Mouse (Mus musculus): Measurements from ENCODE around the gene Mocs3. TPM values are rescaled to one million over a fixed set of nuclear protein-coding genes. Genes with fewer than 3 reads are reported as not detected.

Mocs3 gene
- 1 to 10 TPM; 6.7 to 8.1 TPM for total RNA-seq (2021)

DNA sequence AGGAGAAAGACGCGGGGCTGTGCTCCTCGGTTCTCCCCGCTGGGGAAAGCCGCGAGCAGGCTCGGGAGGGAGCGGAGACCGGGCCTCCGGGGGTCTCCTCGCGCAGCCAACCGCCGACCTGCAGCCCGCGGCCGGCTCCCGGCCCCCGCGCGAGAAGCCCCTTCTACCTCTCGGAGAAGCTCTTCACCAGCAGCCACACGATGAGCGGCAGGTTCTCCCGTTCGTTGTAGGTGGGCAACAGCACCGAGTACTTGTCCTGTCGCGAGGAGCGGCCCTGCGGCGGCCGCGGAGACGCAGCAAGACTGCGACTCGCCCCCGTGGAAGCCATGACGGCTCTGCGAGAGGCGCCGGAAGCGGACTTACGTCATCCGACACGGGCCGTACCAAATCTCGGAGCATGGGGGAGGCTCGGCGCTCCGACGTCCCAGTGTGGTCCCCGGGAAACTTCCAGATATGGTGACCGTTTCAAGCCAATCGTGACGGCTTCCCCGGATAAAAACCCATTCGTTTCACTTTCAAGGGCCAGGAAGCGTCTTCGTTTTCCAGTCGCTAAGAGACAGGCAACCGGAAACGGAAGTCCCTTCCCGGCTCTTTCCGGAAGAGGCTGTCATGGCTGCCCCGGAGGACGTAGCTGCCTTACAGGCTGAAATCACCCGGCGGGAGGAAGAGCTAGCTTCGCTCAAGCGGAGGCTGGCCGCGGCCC lies at the start of gene Mocs3, which contains the start of the genes Gm20716 and Dpm1:
Gene Mocs3, plus strand, starts transcription at position 597 of the 703 bp plus-strand sequence.
Gene Gm20716, minus strand, starts transcription at position 339 of the 703 bp plus-strand sequence.
Gene Dpm1, minus strand, starts transcription at position 566 of the 703 bp plus-strand sequence.
- peak; percentile 85 for DNase-seq

GRCm38 (mm10) chr2:168191856-168192255 lies 38.6 kb upstream of the Mocs3 start:
- no peak for DNase-seq

DNA sequence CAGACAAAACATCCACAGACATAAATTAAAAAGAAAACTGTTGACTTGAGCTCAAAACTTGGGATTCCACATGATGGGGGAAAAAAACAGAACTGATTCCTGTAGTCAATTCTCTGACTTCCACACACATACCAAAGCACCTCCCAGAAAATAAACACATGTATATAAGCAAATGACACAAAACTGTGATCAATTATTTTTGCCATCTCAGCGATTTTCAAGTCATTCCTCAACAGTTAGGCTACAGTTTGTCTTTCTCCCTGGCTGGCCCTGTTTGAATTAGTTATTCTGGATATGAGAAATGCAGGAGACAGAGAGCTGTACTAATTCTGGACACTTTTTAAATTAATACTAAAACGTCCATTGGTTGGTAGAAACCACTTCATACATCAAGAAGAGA lies 36.7 kb upstream of the Mocs3 start:
- no peak for DNase-seq

GRCm38 (mm10) chr2:168195721-168196120 lies 34.7 kb upstream of the Mocs3 start:
- no peak for DNase-seq

DNA sequence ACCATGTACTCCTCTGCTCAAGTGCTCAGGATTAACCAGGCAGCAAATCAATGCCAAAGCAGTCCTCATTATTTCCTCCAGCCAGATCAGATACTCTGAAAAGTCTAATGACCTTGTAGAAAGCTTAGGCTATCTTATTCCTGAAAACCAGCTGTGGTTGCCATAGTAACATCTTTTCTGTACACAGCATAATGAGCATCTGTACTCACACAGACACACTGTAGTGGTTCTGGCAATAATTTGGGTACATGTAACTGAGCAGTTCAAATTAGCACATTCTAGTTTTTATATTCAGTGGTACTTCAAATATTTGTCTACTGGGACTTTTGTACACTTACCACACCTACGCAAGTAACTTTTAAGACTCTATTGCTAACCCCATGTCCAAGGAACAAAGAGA lies 32.0 kb upstream of the Mocs3 start:
- DNase-seq = no peak

GRCm38 (mm10) chr2:168199476-168199875 lies 30.9 kb upstream of the Mocs3 start:
- no peak for DNase-seq

- DNase-seq = no peak
These were observed 30.3 kb upstream of the Mocs3 start for GRCm38 (mm10) chr2:168200014-168200691.

- DNase-seq = no peak
These were observed 25.9 kb upstream of the Mocs3 start for GRCm38 (mm10) chr2:168204476-168204999.

DNA sequence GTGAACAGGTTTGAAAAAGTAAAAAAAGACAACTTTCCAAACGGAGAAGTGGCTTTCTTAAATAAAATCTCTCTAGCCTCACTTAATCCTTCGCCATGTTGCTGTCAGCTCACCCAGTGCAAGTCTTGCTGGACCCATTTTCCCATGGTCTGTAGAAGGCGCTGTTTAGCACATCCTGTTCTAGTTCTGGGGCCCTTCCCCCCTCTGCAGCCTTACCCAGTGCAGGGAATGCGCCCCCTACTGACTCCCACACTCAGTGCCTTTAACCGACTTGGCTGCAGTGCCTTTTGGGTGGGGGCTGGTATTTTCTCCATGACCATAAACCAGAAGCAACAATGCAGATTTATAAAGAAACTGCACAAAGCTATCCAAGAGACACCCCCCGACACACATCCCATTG lies 25.2 kb upstream of the Mocs3 start:
- DNase-seq = peak; percentile 94

DNA sequence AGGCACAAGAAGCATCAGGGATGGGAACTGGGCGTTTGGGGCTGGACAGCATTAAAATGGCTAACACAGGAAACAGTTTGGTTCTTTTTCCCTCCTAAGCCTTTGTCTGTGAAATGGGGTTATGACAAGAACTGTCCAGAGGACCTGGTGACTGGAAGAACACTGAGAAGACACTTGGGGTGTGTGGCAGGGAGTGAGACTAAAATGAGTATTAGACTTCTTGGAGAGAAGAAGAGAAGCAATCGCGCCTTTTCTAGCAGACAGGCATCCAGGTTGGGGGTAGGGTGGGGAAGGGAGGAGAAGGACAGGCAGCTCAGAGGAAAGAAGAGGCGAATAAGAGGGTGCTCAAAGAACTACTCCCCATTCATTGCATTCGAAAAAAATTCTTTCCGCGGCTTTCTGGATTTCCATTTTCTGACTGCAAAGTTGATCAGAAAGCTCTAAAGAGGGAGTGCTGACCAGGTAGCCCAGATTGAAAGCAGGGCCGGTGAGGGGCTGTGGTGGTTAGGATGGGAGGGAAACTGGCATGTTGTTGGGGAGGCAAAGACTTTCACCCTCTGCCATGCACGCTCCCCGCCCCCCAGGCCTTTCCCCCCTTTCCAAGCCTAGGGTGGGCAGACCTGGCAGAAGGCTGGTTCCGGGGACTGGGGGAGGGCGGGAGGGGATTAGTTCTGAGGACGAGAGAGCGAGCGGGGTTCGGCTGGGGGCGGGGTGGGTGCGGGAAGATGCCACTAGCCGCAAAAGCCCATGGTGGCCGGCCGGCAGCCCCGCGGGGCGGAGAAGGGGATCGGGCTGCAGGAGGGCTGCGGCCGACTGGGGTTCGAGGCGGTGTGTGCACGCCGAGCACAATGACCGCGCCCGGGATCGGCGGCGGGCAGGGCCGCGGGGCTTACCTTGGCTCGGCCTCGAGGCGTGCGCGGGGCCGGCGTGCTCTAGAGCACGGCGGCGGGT lies 24.5 kb upstream of the Mocs3 start:
- peak; percentile 35 for DNase-seq

DNA sequence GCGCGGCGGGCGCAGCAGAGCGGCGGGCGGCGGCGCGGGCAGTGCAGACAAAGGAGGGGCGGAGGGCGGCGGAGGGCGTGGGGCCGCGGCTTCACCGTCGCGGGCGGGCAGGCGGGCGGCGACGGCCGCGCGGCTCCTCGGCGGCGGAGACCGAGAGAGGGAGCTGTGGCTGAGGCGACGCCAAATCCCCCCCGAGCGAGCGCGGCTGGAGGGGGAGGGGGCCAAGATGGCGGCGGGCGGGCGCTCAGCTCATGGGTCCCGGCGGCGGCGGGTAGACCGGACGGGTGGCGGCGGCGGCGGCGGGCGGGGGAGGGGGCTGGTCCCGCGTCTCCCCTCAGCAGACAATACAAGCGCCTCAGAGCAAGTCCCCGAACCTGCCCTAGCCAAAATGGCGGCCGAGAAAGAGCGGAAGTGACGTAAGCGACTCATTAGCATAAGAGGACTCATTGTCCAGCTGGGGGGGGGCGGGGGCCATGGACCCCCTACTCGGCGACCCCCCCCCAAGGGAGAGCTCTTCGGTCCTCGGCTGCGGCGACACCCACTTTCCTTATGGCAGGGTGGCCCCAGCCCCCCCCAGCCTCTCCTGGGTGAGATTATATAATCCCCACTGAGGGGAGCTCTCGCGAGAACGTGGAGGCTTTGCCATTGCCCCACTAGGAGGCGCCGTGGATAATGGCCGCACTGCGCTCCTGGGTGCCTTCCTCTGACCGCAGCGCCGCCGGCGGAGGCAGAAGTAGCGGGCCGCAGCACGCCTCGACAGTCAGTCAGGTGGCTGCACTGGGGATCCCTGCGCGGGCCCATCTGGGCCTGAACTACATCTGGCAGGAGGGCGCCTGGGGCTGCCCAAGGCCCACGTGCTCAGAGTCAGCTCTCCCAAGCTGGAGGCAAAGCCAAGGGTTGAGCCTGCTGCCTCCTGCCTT lies 23.4 kb upstream of the Mocs3 start, which contains the start of gene Adnp:
Gene Adnp, minus strand, starts transcription at position 388 of the 920 bp plus-strand sequence.
- DNase-seq = peak; percentile 98

- DNase-seq = no peak
These were observed 22.5 kb upstream of the Mocs3 start for GRCm38 (mm10) chr2:168207883-168208282.

DNA sequence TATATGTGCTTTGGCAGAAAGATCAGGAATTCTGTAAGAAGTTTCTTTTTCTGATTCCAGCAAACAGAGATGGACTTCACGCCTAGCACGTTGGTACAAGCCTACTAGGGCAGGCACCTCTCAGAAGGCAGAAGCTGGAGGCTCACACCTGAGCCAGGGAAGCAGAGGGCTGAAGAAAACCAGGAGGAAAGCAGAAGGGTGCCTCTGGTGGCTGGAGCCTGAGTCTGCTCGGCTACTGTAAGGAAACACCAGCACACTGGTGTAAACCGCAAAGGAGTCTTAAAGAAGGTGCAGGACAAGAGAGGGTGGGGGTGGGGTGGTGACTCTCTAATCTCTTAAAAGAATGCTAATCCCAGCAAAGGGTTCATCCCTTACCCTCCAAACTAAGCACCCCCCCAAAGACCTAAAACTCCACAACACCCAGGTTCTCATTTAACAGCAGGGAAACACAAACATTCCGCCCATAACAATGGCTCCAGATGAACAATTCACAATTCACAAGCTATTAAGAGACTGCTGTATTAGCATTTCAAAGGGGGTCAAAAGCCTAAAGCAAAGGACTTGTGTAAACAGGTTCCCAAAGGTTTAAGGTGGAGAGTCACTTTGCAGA lies 16.5 kb upstream of the Mocs3 start:
- no peak for DNase-seq

GRCm38 (mm10) chr2:168223326-168223725 lies 7.1 kb upstream of the Mocs3 start:
- no peak for DNase-seq

- peak; percentile 39 for DNase-seq
These were observed 1.1 kb upstream of the Mocs3 start for GRCm38 (mm10) chr2:168229116-168230025.

- DNase-seq = peak; percentile 22
These were observed 500 bp downstream of the Mocs3 start for GRCm38 (mm10) chr2:168230773-168231470.

GRCm38 (mm10) chr2:168231471-168231829 lies 1.0 kb downstream of the Mocs3 start:
- peak; percentile 25 for DNase-seq

GRCm38 (mm10) chr2:168233286-168233685 lies 2.9 kb downstream of the Mocs3 start:
- DNase-seq = no peak

DNA sequence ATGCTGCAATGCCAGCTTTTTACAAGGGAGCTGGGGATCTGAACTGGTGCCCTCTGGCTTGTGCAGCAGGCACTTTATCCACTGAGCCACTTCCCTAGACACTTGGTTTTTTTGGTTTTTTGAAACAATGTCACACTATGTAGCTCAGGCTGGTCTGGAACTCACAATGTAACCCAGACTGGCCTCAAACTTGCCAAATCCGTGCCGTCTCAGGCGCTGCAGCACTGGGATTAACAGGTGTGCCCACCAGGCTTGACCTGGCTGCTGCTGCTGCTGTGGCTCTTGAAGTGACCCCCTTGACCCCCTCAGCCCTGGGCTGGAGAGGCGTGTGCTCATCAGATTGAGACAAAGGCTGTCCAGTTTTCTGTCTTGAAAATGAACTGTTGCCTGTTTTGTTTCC lies 7.9 kb downstream of the Mocs3 start:
- no peak for DNase-seq

Measured in heart, postnatal 4 days (tissue).